8 mouse cellular contexts compared by ENCODE assay signal in genomic region chr3:55783171-55784081, GRCm38 (mm10). TPM values are rescaled to one million over a fixed set of nuclear protein-coding genes. Genes with fewer than 3 reads are reported as not detected.
A peak's percentile ranks its signal among the peaks of the same experiment; 100 is the strongest.
DNase-seq lines count a peak whose midpoint lies in the region; ATAC-seq and TF ChIP-seq lines count a peak whose summit lies in the region.

No protein-coding gene starts in this region.

- peaks cover 31% of the 10 kb centered on the region for H3K27me3 ChIP-seq in thymus, adult 2 months (ENCODE audit: control insufficient read depth, insufficient read depth, low read length)
- H3K27me3 ChIP-seq in kidney, embryonic 14.5 days (ENCODE audit: control insufficient read depth, insufficient read depth, low read length) = peaks cover 65% of the 10 kb centered on the region

- WGBS in thymus, adult 2 months = 10% methylated on average over 45 of the region's 45 CpGs
- 2% methylated on average over 45 of the region's 45 CpGs for WGBS in kidney, embryonic 14.5 days

- H3K4me1 ChIP-seq in thymus, adult 2 months (replicated peaks; ENCODE audit: control insufficient read depth, insufficient read depth, low read length) = peaks cover 8% of the 10 kb centered on the region; the same call in 1 of the 2 replicates
- H3K4me1 ChIP-seq in kidney, embryonic 14.5 days (ENCODE audit: control insufficient read depth, insufficient read depth, low read length) = peaks cover 15% of the 10 kb centered on the region; the same call in 1 of the 2 replicates

- no peak for ATAC-seq in kidney, embryonic 14.5 days (ENCODE audit: low FRiP score, low TSS enrichment)
- ATAC-seq in erythroblast, adult 5-6 weeks (replicated peaks; ENCODE audit: low FRiP score, poor library complexity, severe bottlenecking) = no peak

- H3K9ac ChIP-seq in kidney, embryonic 14.5 days (ENCODE audit: low read depth, low read length) = peak overlapping the region; percentile 12; the same call in 1 of the 2 replicates

- TF ChIP-seq POLR2A in thymus, adult 2 months (IDR thresholded peaks at IDR 0.05; ENCODE audit: control insufficient read depth, extremely low read depth, insufficient read depth, low read length, poor library complexity) = no peak

- peak overlapping the region; percentile 30 for H3K4me3 ChIP-seq in thymus, adult 2 months (ENCODE audit: control insufficient read depth, insufficient read depth, low read length)
- peak overlapping the region; percentile 33 for H3K4me3 ChIP-seq in kidney, embryonic 14.5 days (ENCODE audit: low read length)

- H3K4me2 ChIP-seq in kidney, embryonic 14.5 days (replicated peaks; ENCODE audit: low read depth, low read length) = peak overlapping the region; percentile 40

- no peaks in the 10 kb centered on the region for H3K36me3 ChIP-seq in thymus, adult 2 months (ENCODE audit: control insufficient read depth, insufficient read depth, low read length)
- no peaks in the 10 kb centered on the region for H3K36me3 ChIP-seq in kidney, embryonic 14.5 days (ENCODE audit: control insufficient read depth, insufficient read depth, low read length)

- H3K27ac ChIP-seq in thymus, adult 2 months (ENCODE audit: control insufficient read depth, insufficient read depth, low read length) = no peak overlapping the region
- H3K27ac ChIP-seq in kidney, embryonic 14.5 days (ENCODE audit: low read depth, low read length) = no peak overlapping the region

- H3K9me3 ChIP-seq in kidney, embryonic 14.5 days (ENCODE audit: control insufficient read depth, low read length) = no peaks in the 10 kb centered on the region

- no peak for TF ChIP-seq CTCF in thymus, adult 2 months (IDR thresholded peaks at IDR 0.05; ENCODE audit: borderline replicate concordance, control insufficient read depth, extremely low read depth, insufficient read depth, low read length, poor library complexity)

- no peak for DNase-seq in thymus, adult 2 months
- DNase-seq in thymus, postnatal 14 days = no peak
- peak; percentile 67 to 71 for DNase-seq in cerebellum, postnatal 36 days
- peak; percentile 42 to 60 for DNase-seq in gastrocnemius, postnatal 4 days (ENCODE audit: low spot score in 2 of 2)
- peak; percentile 40 for DNase-seq in mesoderm, embryonic 11.5 days (ENCODE audit: low read depth, low spot score)
- no peak for DNase-seq in layer of hippocampus, adult 11-12 months (ENCODE audit: low spot score)

RNA-seq across cellular contexts. Expression of gene Mab21l1, which starts 1.1 kb away (rescaled TPM):
- polyA plus RNA-seq in thymus, adult 2 months (2012; rRNA removed) = 0.06 TPM in 1 of 2 replicates, not detected in the other
- 1 to 10 TPM; 4.6 to 5.1 TPM for total RNA-seq in gastrocnemius, postnatal 4 days (2021)
- 0.63 and 0.87 TPM in 2 replicates for polyA plus RNA-seq in kidney, embryonic 14.5 days (2014; fragmentation: Nextera tagmentation; extraction: Ambion mirVana)
- not detected in 2 replicates for total RNA-seq in erythroblast, adult 5-6 weeks (2015; ENCODE audit: low replicate concordance)
- not detected in 2 replicates for total RNA-seq in erythroblast, adult 5-6 weeks (2017; ENCODE audit: low replicate concordance)

Comparison
In these comparisons a context has a peak if more than half of its experiments do, and no peak if none do; other contexts are left out.
1. DNase-seq: peak in cerebellum, postnatal 36 days (2 of 2), gastrocnemius, postnatal 4 days (2 of 2) and mesoderm, embryonic 11.5 days (single experiment); none in thymus, adult 2 months (single experiment), thymus, postnatal 14 days (single experiment) and layer of hippocampus, adult 11-12 months (single experiment).
2. RNA of gene Mab21l1, which starts 1.1 kb away (total RNA-seq): 4.6 to 5.1 TPM in gastrocnemius, postnatal 4 days; not detected in erythroblast, adult 5-6 weeks; every median in the first group is over 4 times any median in the second.